Mouse (Mus musculus): Measurements from ENCODE around the gene Kcnq1.

Gene Kcnq1

GRCm38 (mm10) chr7:143106062-143106461 lies at the start of gene Kcnq1:
Kcnq1 (plus strand) TSS chr7:143106362.
- no peak for DNase-seq (ENCODE audit: low read depth, low spot score)

GRCm38 (mm10) chr7:143057023-143057422 lies 49.1 kb upstream of the Kcnq1 start:
- DNase-seq (ENCODE audit: low read depth, low spot score) = no peak

- DNase-seq (ENCODE audit: low read depth, low spot score) = no peak
These were observed 48.4 kb upstream of the Kcnq1 start for GRCm38 (mm10) chr7:143057667-143058220.

- no peak for DNase-seq (ENCODE audit: low read depth, low spot score)
These were observed 47.9 kb upstream of the Kcnq1 start for GRCm38 (mm10) chr7:143058221-143058697.

GRCm38 (mm10) chr7:143059202-143059870 lies 46.8 kb upstream of the Kcnq1 start:
- no peak for DNase-seq (ENCODE audit: low read depth, low spot score)

- DNase-seq (ENCODE audit: low read depth, low spot score) = no peak
These were observed 43.5 kb upstream of the Kcnq1 start for GRCm38 (mm10) chr7:143062704-143063103.

- no peak for DNase-seq (ENCODE audit: low read depth, low spot score)
These were observed 41.9 kb upstream of the Kcnq1 start for GRCm38 (mm10) chr7:143064226-143064625.

- DNase-seq (ENCODE audit: low read depth, low spot score) = no peak
These were observed 40.5 kb upstream of the Kcnq1 start for GRCm38 (mm10) chr7:143065692-143066091.

GRCm38 (mm10) chr7:143067469-143067868 lies 38.7 kb upstream of the Kcnq1 start:
- DNase-seq (ENCODE audit: low read depth, low spot score) = no peak

- DNase-seq (ENCODE audit: low read depth, low spot score) = no peak
These were observed 38.3 kb upstream of the Kcnq1 start for GRCm38 (mm10) chr7:143067897-143068296.

GRCm38 (mm10) chr7:143068316-143068881 lies 37.8 kb upstream of the Kcnq1 start:
- peak; percentile 33 for DNase-seq (ENCODE audit: low read depth, low spot score)

GRCm38 (mm10) chr7:143068882-143069591 lies 37.1 kb upstream of the Kcnq1 start, which contains the start of gene Tssc4:
Tssc4 (plus strand) TSS chr7:143069249.
- peak; percentile 98 for DNase-seq (ENCODE audit: low read depth, low spot score)

GRCm38 (mm10) chr7:143069751-143070400 lies 36.3 kb upstream of the Kcnq1 start:
- DNase-seq (ENCODE audit: low read depth, low spot score) = no peak

GRCm38 (mm10) chr7:143070506-143071070 lies 35.6 kb upstream of the Kcnq1 start:
- no peak for DNase-seq (ENCODE audit: low read depth, low spot score)

- DNase-seq (ENCODE audit: low read depth, low spot score) = no peak
These were observed 33.6 kb upstream of the Kcnq1 start for GRCm38 (mm10) chr7:143072605-143073004.

GRCm38 (mm10) chr7:143073086-143073485 lies 33.1 kb upstream of the Kcnq1 start:
- DNase-seq (ENCODE audit: low read depth, low spot score) = peak; percentile 69

- DNase-seq (ENCODE audit: low read depth, low spot score) = no peak
These were observed 30.8 kb upstream of the Kcnq1 start for GRCm38 (mm10) chr7:143075394-143075793.

- DNase-seq (ENCODE audit: low read depth, low spot score) = no peak
These were observed 28.8 kb upstream of the Kcnq1 start for GRCm38 (mm10) chr7:143077351-143077750.

- DNase-seq (ENCODE audit: low read depth, low spot score) = no peak
These were observed 24.1 kb upstream of the Kcnq1 start for GRCm38 (mm10) chr7:143082024-143082423.

GRCm38 (mm10) chr7:143083708-143084107 lies 22.5 kb upstream of the Kcnq1 start:
- no peak for DNase-seq (ENCODE audit: low read depth, low spot score)

- peak; percentile 80 for DNase-seq (ENCODE audit: low read depth, low spot score)
These were observed 19.8 kb upstream of the Kcnq1 start for GRCm38 (mm10) chr7:143086366-143086765.
